Mouse (Mus musculus): ENCODE measurements around the gene Fam168b. TPM values are rescaled to one million over a fixed set of nuclear protein-coding genes. Genes with fewer than 3 reads are reported as not detected.

Fam168b gene
- 917 and 1,025 TPM in 2 replicates for polyA plus RNA-seq (2012; rRNA removed)

- WGBS = 4% methylated on average over 46 of the region's 59 CpGs
- peak; percentile 55; the same call in 1 of the 2 replicates for TF ChIP-seq CTCF (IDR thresholded peaks at IDR 0.05; ENCODE audit: borderline replicate concordance, control insufficient read depth, extremely low read depth, insufficient read depth, low read length, poor library complexity)
- TF ChIP-seq POLR2A (IDR thresholded peaks at IDR 0.05; ENCODE audit: control insufficient read depth, extremely low read depth, insufficient read depth, low read length, poor library complexity) = peak; percentile 91
- Histone ChIP-seq H3K27me3 (ENCODE audit: control insufficient read depth, insufficient read depth, low read length) (no peaks in the 10 kb centered on the region), H3K36me3 (ENCODE audit: control insufficient read depth, insufficient read depth, low read length) (no peaks in the 10 kb centered on the region), H3K27ac (ENCODE audit: control insufficient read depth, insufficient read depth, low read length) (peak within 1 kb of the TSS; percentile 79), H3K4me1 (replicated peaks; ENCODE audit: control insufficient read depth, insufficient read depth, low read length) (peaks cover 11% of the 10 kb centered on the region), H3K4me3 (ENCODE audit: control insufficient read depth, insufficient read depth, low read length) (peak within 1 kb of the TSS; percentile 83)
- peak; percentile 88 for DNase-seq
Measured at GRCm38 (mm10) chr1:34842887-34843618, at the start of gene Fam168b. Gene Fam168b, minus strand, starts transcription at chr1:34843065.

- Histone ChIP-seq H3K27ac (ENCODE audit: control insufficient read depth, insufficient read depth, low read length) (no peak overlapping the region), H3K36me3 (ENCODE audit: control insufficient read depth, insufficient read depth, low read length) (no peaks in the 10 kb centered on the region), H3K4me1 (replicated peaks; ENCODE audit: control insufficient read depth, insufficient read depth, low read length) (no peaks in the 10 kb centered on the region), H3K4me3 (ENCODE audit: control insufficient read depth, insufficient read depth, low read length) (no peak overlapping the region), H3K27me3 (ENCODE audit: control insufficient read depth, insufficient read depth, low read length) (no peaks in the 10 kb centered on the region)
- no peak for DNase-seq
- no peak for TF ChIP-seq CTCF (IDR thresholded peaks at IDR 0.05; ENCODE audit: borderline replicate concordance, control insufficient read depth, extremely low read depth, insufficient read depth, low read length, poor library complexity)
- WGBS = 95% methylated on average over 3 of the region's 3 CpGs
Measured at GRCm38 (mm10) chr1:34892466-34892865, 49.6 kb upstream of the Fam168b start.

- Histone ChIP-seq H3K4me1 (replicated peaks; ENCODE audit: control insufficient read depth, insufficient read depth, low read length) (no peaks in the 10 kb centered on the region), H3K4me3 (ENCODE audit: control insufficient read depth, insufficient read depth, low read length) (no peak overlapping the region), H3K27me3 (ENCODE audit: control insufficient read depth, insufficient read depth, low read length) (no peaks in the 10 kb centered on the region), H3K36me3 (ENCODE audit: control insufficient read depth, insufficient read depth, low read length) (no peaks in the 10 kb centered on the region), H3K27ac (ENCODE audit: control insufficient read depth, insufficient read depth, low read length) (no peak overlapping the region)
- WGBS = 65% methylated on average over 14 of the region's 14 CpGs
- TF ChIP-seq CTCF (IDR thresholded peaks at IDR 0.05; ENCODE audit: borderline replicate concordance, control insufficient read depth, extremely low read depth, insufficient read depth, low read length, poor library complexity) (no peak), POLR2A (IDR thresholded peaks at IDR 0.05; ENCODE audit: control insufficient read depth, extremely low read depth, insufficient read depth, low read length, poor library complexity) (no peak)
- DNase-seq = peak; percentile 13
Measured at GRCm38 (mm10) chr1:34891559-34892289, 48.9 kb upstream of the Fam168b start.

- DNase-seq = no peak
Measured at GRCm38 (mm10) chr1:34883776-34884175, 40.9 kb upstream of the Fam168b start.

GRCm38 (mm10) chr1:34879611-34880010 lies 36.7 kb upstream of the Fam168b start:
- Histone ChIP-seq H3K27ac (ENCODE audit: control insufficient read depth, insufficient read depth, low read length) (no peak overlapping the region), H3K4me1 (replicated peaks; ENCODE audit: control insufficient read depth, insufficient read depth, low read length) (no peaks in the 10 kb centered on the region), H3K4me3 (ENCODE audit: control insufficient read depth, insufficient read depth, low read length) (no peak overlapping the region), H3K36me3 (ENCODE audit: control insufficient read depth, insufficient read depth, low read length) (peaks cover 6% of the 10 kb centered on the region; the same call in 1 of the 2 replicates), H3K27me3 (ENCODE audit: control insufficient read depth, insufficient read depth, low read length) (no peaks in the 10 kb centered on the region)
- TF ChIP-seq POLR2A (IDR thresholded peaks at IDR 0.05; ENCODE audit: control insufficient read depth, extremely low read depth, insufficient read depth, low read length, poor library complexity) = no peak
- no peak for TF ChIP-seq CTCF (IDR thresholded peaks at IDR 0.05; ENCODE audit: borderline replicate concordance, control insufficient read depth, extremely low read depth, insufficient read depth, low read length, poor library complexity)
- WGBS = 90% methylated on average over 6 of the region's 6 CpGs
- DNase-seq = no peak

More at GRCm38 (mm10) chr1:34883776-34884175, 40.9 kb upstream of the Fam168b start:
- H3K4me3 ChIP-seq (ENCODE audit: control insufficient read depth, insufficient read depth, low read length) = no peak overlapping the region
- no peaks in the 10 kb centered on the region for H3K27me3 ChIP-seq (ENCODE audit: control insufficient read depth, insufficient read depth, low read length)
- no peak for TF ChIP-seq CTCF (IDR thresholded peaks at IDR 0.05; ENCODE audit: borderline replicate concordance, control insufficient read depth, extremely low read depth, insufficient read depth, low read length, poor library complexity)
- TF ChIP-seq POLR2A (IDR thresholded peaks at IDR 0.05; ENCODE audit: control insufficient read depth, extremely low read depth, insufficient read depth, low read length, poor library complexity) = no peak
- no peak overlapping the region for H3K27ac ChIP-seq (ENCODE audit: control insufficient read depth, insufficient read depth, low read length)
- no peaks in the 10 kb centered on the region for H3K4me1 ChIP-seq (replicated peaks; ENCODE audit: control insufficient read depth, insufficient read depth, low read length)
- no peaks in the 10 kb centered on the region for H3K36me3 ChIP-seq (ENCODE audit: control insufficient read depth, insufficient read depth, low read length)

- no peak overlapping the region for H3K4me3 ChIP-seq (ENCODE audit: control insufficient read depth, insufficient read depth, low read length)
- TF ChIP-seq POLR2A (IDR thresholded peaks at IDR 0.05; ENCODE audit: control insufficient read depth, extremely low read depth, insufficient read depth, low read length, poor library complexity) (no peak), CTCF (IDR thresholded peaks at IDR 0.05; ENCODE audit: borderline replicate concordance, control insufficient read depth, extremely low read depth, insufficient read depth, low read length, poor library complexity) (no peak)
Measured at GRCm38 (mm10) chr1:34873551-34873950, 30.7 kb upstream of the Fam168b start.

More at GRCm38 (mm10) chr1:34873551-34873950, 30.7 kb upstream of the Fam168b start:
- WGBS = 77% methylated on average over 5 of the region's 5 CpGs
- peaks cover 12% of the 10 kb centered on the region for H3K36me3 ChIP-seq (ENCODE audit: control insufficient read depth, insufficient read depth, low read length)
- no peaks in the 10 kb centered on the region for H3K27me3 ChIP-seq (ENCODE audit: control insufficient read depth, insufficient read depth, low read length)
- H3K27ac ChIP-seq (ENCODE audit: control insufficient read depth, insufficient read depth, low read length) = no peak overlapping the region
- no peak for DNase-seq
- H3K4me1 ChIP-seq (replicated peaks; ENCODE audit: control insufficient read depth, insufficient read depth, low read length) = no peaks in the 10 kb centered on the region
